Mouse (Mus musculus): ENCODE results near the gene Scn8a.

GRCm38 (mm10) chr15:100879073-100879472 lies 9.4 kb downstream of the Scn8a start:
- TF ChIP-seq EP300 (IDR thresholded peaks at IDR 0.05; ENCODE audit: insufficient read depth, low read depth, low read length) (no peak), POLR2A (IDR thresholded peaks at IDR 0.05; ENCODE audit: insufficient read depth, low read depth, low read length) (no peak), CTCF (IDR thresholded peaks at IDR 0.05) (no peak)

Data from heart, adult 2 months (tissue).